15 mouse cellular contexts compared by ENCODE assay signal in the genomic region with DNA sequence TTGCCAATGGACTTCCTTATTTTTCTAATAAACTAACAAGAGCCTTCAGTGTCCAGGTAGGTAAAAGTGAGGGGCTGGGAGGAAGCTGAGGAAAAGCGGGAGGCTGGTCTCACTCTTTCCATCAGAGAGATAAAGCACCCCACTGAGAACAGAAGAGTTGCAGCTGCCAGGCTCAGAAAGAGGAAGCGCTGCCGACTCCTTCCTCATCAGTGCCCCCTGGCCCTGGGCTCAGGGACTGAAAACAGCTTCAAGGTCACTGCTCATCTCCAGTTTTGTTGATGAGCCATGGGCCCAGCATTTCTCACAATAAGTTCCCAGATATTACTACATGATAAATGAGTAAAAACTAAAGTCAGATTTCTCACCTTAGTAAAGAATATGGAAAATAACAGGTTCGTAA. TPM values are rescaled to one million over a fixed set of nuclear protein-coding genes. Genes with fewer than 3 reads are reported as not detected.
DNase-seq lines count a peak whose midpoint lies in the region; ATAC-seq and TF ChIP-seq lines count a peak whose summit lies in the region.
"Had no signal": no experiment of that assay in that cellular context is flagged by ENCODE, and none has a peak within 500 bp of the region (broad histone marks: within the 10 kb centered on the region; RNA-seq: fewer than 3 reads in every experiment).

No protein-coding gene starts in this region.

- H3K27ac ChIP-seq in heart, adult 2 months, result no peak overlapping the region
- H3K27ac ChIP-seq in lung, postnatal 0 days (ENCODE audit: low read length), result no peak overlapping the region
- H3K27ac ChIP-seq: embryonic facial prominence, embryonic 15.5 days; intestine, embryonic 15.5 days; kidney, embryonic 15.5 days; limb, embryonic 13.5 days; midbrain, embryonic 12.5 days; neural tube, embryonic 15.5 days had no signal

- peak; percentile 11; the same call in 1 of the 2 replicates for TF ChIP-seq CTCF in heart, adult 2 months (IDR thresholded peaks at IDR 0.05)
- TF ChIP-seq CTCF in lung, postnatal 0 days (IDR thresholded peaks at IDR 0.05), result no peak

- ATAC-seq in lung, postnatal 0 days, result no peak

- no peak for DNase-seq in heart, adult 2 months
- DNase-seq in heart, postnatal 36 days, result no peak
- DNase-seq in A20 (ENCODE audit: low read depth, low spot score), result peak; percentile 62
- DNase-seq in c-Kit-positive CD71-negative TER-119-negative erythroid progenitor cells, embryonic 14.5 days (ENCODE audit: low read depth), result peak; percentile 23
- peak; percentile 15 to 65 for DNase-seq in spleen, postnatal 4 days (ENCODE audit: low spot score in 2 of 2)
- no peak for DNase-seq in left cerebral cortex, adult 9 months (ENCODE audit: low spot score in 2 of 2)
- DNase-seq in lung, postnatal 0 days (ENCODE audit: low spot score), result no peak
- DNase-seq: cerebellum, adult 11 months; gastrocnemius, postnatal 36 days had no signal

- no peak for TF ChIP-seq POLR2A in heart, adult 2 months (IDR thresholded peaks at IDR 0.05; ENCODE audit: insufficient read depth, low read depth, low read length)

- no peak overlapping the region for H3K9ac ChIP-seq in heart, adult 2 months (ENCODE audit: low read depth, low read length)
- H3K9ac ChIP-seq in lung, postnatal 0 days (replicated peaks; ENCODE audit: low read depth), result no peak overlapping the region
- H3K9ac ChIP-seq: embryonic facial prominence, embryonic 15.5 days; intestine, embryonic 15.5 days; kidney, embryonic 15.5 days; limb, embryonic 13.5 days; midbrain, embryonic 12.5 days; neural tube, embryonic 15.5 days had no signal

- H3K9me3 ChIP-seq in lung, postnatal 0 days (ENCODE audit: low read length), result no peaks in the 10 kb centered on the region
- H3K9me3 ChIP-seq: embryonic facial prominence, embryonic 15.5 days; intestine, embryonic 15.5 days; kidney, embryonic 15.5 days; limb, embryonic 13.5 days; midbrain, embryonic 12.5 days; neural tube, embryonic 15.5 days had no signal

- TF ChIP-seq EP300 in heart, adult 2 months (IDR thresholded peaks at IDR 0.05; ENCODE audit: insufficient read depth, low read depth, low read length), result no peak
- TF ChIP-seq EP300 in lung, postnatal 0 days (IDR thresholded peaks at IDR 0.05), result no peak

- H3K4me2 ChIP-seq in lung, postnatal 0 days (replicated peaks; ENCODE audit: low read depth, low read length), result no peak overlapping the region
- H3K4me2 ChIP-seq: embryonic facial prominence, embryonic 15.5 days; intestine, embryonic 15.5 days; kidney, embryonic 15.5 days; limb, embryonic 13.5 days; midbrain, embryonic 12.5 days; neural tube, embryonic 15.5 days had no signal

- H3K79me2 ChIP-seq in heart, adult 2 months (replicated peaks; ENCODE audit: control insufficient read depth, insufficient read depth, low read length), result no peaks in the 10 kb centered on the region

- H3K36me3 ChIP-seq in heart, adult 2 months (ENCODE audit: control insufficient read depth, insufficient read depth, low read length), result no peaks in the 10 kb centered on the region
- H3K36me3 ChIP-seq in lung, postnatal 0 days (ENCODE audit: insufficient read depth, low read length), result no peaks in the 10 kb centered on the region
- H3K36me3 ChIP-seq: embryonic facial prominence, embryonic 15.5 days; intestine, embryonic 15.5 days; kidney, embryonic 15.5 days; limb, embryonic 13.5 days; midbrain, embryonic 12.5 days; neural tube, embryonic 15.5 days had no signal

- H3K27me3 ChIP-seq in heart, adult 2 months (ENCODE audit: control insufficient read depth, insufficient read depth, low read length), result no peaks in the 10 kb centered on the region
- H3K27me3 ChIP-seq in lung, postnatal 0 days (replicated peaks; ENCODE audit: insufficient read depth, low read length), result no peaks in the 10 kb centered on the region
- H3K27me3 ChIP-seq: embryonic facial prominence, embryonic 15.5 days; intestine, embryonic 15.5 days; kidney, embryonic 15.5 days; limb, embryonic 13.5 days; midbrain, embryonic 12.5 days; neural tube, embryonic 15.5 days had no signal

- no peak overlapping the region for H3K4me3 ChIP-seq in heart, adult 2 months
- H3K4me3 ChIP-seq in lung, postnatal 0 days (ENCODE audit: low read depth, low read length), result no peak overlapping the region
- H3K4me3 ChIP-seq: embryonic facial prominence, embryonic 15.5 days; intestine, embryonic 15.5 days; kidney, embryonic 15.5 days; limb, embryonic 13.5 days; midbrain, embryonic 12.5 days; neural tube, embryonic 15.5 days had no signal

- H3K4me1 ChIP-seq in heart, adult 2 months (ENCODE audit: control insufficient read depth, insufficient read depth, low read length), result no peaks in the 10 kb centered on the region
- H3K4me1 ChIP-seq in lung, postnatal 0 days (ENCODE audit: insufficient read depth, low read depth, low read length), result no peaks in the 10 kb centered on the region
- H3K4me1 ChIP-seq: embryonic facial prominence, embryonic 15.5 days; intestine, embryonic 15.5 days; kidney, embryonic 15.5 days; midbrain, embryonic 12.5 days; neural tube, embryonic 15.5 days had no signal

- 50% methylated on average over 4 of the region's 4 CpGs for whole genome bisulfite sequencing in heart, adult 2 months
- 50% methylated on average over 4 of the region's 4 CpGs for WGBS in lung, postnatal 0 days

- intact Hi-C loops in heart, adult 2 months (cut with DNase I), result no loop called here
- intact Hi-C loops in heart, postnatal 36 days (cut with DNase I), result no loop called here

RNA-seq across cellular contexts. Expression of a gene that starts 57.4 kb away (rescaled TPM):
- 10 to 100 TPM; 31.4 to 33.2 TPM for total RNA-seq in heart, adult 2 months (2021)
- polyA plus RNA-seq in heart, adult 2 months (2012; rRNA removed), result 17.3 and 28.7 TPM in 2 replicates
- 10 to 100 TPM; 33.4 to 39.1 TPM for total RNA-seq in heart, postnatal 36 days (2021)
- polyA plus RNA-seq in lung, postnatal 0 days (2015; fragmentation: Nextera tagmentation; extraction: Ambion mirVana), result 25.5 and 27.9 TPM in 2 replicates

Comparison
In these comparisons a context has a peak if more than half of its experiments do, and no peak if none do; other contexts are left out.
1. DNase-seq: peak in A20 (single experiment), c-Kit-positive CD71-negative TER-119-negative erythroid progenitor cells, embryonic 14.5 days (single experiment) and spleen, postnatal 4 days (2 of 2); none in heart, adult 2 months (0 of 2), heart, postnatal 36 days (0 of 2), left cerebral cortex, adult 9 months (0 of 2) and lung, postnatal 0 days (single experiment).